Mouse (Mus musculus) ovary, adult 2 months (tissue): ENCODE data around the gene Olfr554. TPM values are rescaled to one million over a fixed set of nuclear protein-coding genes. Genes with fewer than 3 reads are reported as not detected.

Source experiments
- polyA plus RNA-seq: library from polyadenylated mRNA; depleted of rRNA; stranded (reverse); fragments of >200 nt; gene quantifications from 2 replicates; pipeline ENCODE4 v1.2.3, GENCODE M21; 2012; rRNA removed

The Olfr554 gene
- not detected in 2 replicates for polyA plus RNA-seq

DNA sequence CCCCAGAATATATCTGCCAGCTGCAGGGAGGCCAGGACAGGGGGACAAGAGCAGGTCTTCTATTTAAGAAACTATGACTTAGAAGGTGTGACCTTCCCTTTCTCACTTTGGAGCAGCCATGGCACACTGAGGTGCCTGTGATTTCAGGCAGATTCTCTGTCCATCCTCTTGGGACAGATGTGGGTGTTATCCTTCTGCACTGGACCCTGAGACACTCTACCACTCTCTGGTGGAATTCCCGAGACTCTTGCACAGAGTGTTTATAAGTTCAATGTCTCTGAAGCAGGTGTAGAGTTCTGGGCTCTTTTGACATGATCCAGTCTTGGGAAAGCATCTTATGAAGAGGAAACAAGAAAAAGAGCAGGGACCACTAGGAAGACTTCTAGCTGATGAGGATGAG is at the start of gene Olfr554:
Gene Olfr554 (plus strand): TSS at position 301 of the 400 bp plus-strand sequence.

DNA sequence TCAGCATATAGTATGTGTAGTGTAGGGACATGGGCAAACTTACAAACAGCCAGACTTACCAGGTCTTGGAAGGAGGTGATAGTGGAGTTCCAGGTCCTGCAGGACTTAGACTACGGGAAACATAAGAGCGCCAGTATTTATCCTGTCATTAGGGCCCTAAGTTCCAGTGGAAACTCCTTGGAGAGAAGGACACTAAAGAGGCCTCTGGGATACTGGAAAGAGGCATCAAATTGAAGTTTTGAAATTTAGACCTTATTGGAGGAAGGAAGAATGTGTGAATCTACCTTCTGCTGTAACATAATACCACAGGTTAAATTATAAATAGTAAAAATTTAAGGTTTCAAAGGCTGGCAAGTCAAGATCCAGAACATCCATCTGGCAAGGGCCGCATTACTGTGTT is 46.4 kb upstream of the Olfr554 start, which contains the start of gene Olfr551:
Gene Olfr551 (minus strand): TSS at position 101 of the 400 bp plus-strand sequence.

DNA sequence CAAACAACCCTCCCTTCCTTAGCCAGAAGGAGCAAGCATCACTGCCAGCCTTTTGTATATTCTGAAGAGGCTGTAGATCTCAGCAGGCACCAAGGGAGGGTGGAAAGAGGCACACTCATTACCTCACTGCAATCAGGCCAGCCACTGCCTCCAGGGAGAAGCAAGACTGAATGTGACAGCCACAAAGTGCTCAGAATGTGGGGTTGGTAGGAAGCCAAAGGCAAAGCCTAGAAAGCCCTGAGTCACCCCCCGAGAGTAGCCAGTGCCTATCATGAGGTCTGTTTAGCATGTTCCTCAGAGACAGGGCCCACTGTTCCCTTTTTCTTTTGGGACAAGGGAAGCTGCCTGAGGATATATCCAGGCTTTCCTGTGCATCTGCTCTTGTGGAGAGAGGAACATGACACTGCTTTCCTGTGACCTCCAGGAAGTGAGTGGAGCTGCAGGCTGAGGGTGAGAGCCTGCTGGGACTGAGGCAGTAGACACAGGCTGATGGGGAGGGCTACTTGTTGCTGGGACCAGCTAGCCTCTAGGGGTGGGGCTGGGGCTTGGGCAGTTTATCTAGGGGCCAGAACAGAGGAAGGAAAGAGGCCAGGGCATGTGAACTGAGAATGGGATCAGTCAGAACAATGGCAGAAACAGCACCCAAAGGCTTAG is 40.7 kb upstream of the Olfr554 start, which contains the start of gene Olfr552:
Gene Olfr552 (plus strand): TSS at position 393 of the 654 bp plus-strand sequence.

DNA sequence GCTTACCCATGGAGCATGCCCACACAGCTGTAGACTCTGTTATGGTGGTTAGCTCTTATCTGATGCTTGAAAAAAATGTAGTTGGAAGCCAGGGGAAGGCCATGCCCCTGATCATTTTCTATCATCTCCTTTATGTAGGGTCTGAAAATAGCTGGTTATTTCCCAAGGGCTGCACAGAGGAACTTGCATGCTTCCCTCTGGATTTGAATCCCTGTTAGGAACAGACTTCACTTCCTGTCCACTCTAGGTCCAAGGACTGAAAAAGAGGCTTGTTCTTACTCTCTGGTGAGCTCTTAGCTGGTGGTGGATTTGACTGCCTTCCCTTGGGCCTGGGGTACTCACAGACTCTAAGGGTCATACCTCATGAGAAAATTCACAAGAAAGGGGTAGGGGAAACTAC is 20.1 kb upstream of the Olfr554 start, which contains the start of gene Olfr553:
Gene Olfr553 (minus strand): TSS at position 101 of the 400 bp plus-strand sequence.

DNA sequence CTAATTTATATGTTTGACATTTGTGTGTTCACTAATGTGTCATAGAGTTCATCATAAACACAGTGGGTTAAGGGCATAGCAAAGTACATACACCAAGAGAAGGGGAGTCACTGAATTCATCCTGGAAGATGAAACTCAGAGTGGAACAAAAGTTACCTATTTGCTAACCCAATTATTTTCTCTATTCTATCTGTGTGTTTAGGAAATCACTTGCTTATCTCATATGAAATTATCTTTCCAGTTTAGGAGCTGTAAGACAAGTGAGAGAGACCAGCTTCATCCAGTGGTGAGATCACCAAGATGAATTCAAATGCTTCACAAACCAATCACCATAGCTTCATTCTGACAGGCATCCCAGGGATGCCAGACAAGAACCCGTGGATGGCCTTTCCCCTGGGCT is 20.3 kb downstream of the Olfr554 start, which contains the start of gene Olfr555:
Gene Olfr555 (plus strand): TSS at position 301 of the 400 bp plus-strand sequence.

DNA sequence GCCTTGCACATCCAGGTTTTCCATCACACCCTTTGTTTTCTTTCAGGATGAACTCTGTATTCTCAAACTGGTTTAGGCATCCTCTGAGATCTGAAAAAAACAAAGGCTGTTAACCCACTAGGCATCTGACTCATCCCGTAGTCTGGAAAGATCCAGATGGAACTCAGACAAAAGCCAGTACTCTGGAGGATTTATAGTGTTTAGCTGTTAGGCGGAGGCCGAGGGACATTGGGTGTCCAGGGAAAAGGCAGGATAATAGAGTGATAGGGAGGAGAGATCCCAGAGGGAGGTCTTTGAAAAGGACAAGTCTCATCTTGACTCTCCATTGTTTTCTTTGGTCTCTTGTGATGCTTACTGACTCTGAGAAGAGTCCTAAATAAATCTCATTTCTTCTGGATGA is 26.4 kb downstream of the Olfr554 start, which contains the start of gene Olfr556:
Gene Olfr556 (plus strand): TSS at position 301 of the 400 bp plus-strand sequence.

DNA sequence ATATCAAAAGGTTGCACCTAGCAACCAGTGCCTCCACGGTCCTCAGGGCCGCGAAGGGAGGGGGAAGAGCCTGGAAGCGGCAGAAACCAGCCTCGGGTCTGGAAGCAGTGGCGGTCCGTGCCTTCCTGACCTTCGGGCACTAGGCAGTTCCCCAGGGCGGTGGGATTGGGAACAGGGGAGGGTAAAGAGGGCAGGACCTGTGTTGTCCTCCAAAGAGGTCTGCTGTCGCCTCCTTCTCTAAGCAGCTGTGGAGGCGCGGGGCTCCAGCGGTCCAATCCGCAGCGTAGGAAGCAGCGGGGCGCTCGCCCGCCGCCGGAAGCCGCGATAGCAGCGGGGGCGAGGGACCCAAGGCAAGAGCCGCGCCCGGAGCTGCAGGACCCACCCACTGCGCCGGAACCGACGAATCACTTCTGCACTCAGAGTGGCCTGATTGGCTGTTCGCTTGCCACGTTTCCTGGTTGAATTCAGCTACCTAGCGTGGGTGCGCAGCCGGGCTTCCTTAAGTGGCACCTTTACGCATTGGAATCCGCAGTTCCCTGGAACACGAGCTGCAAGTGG is 48.8 kb downstream of the Olfr554 start, which contains the start of gene Trim68:
Gene Trim68 (minus strand): TSS at position 384 of the 558 bp plus-strand sequence.

Other genes with a start within 250 kb of the Olfr554 start
- gene Rrm1, start 196.7 kb upstream of the Olfr554 start, polyA plus RNA-seq: 9.4 and 13.6 TPM in 2 replicates
- not detected in 2 replicates for gene Olfr543, start 156.8 kb upstream of the Olfr554 start, polyA plus RNA-seq
- not detected in 2 replicates for gene Olfr544, start 150.1 kb upstream of the Olfr554 start, polyA plus RNA-seq
- gene Olfr545, start 138.9 kb upstream of the Olfr554 start, polyA plus RNA-seq: not detected in 2 replicates
- not detected in 2 replicates for gene Olfr547, start 103.7 kb upstream of the Olfr554 start, polyA plus RNA-seq
- not detected in 2 replicates for gene Olfr548-ps1, start 97.5 kb upstream of the Olfr554 start, polyA plus RNA-seq
- not detected in 2 replicates for gene Olfr549, start 88.6 kb upstream of the Olfr554 start, polyA plus RNA-seq
- gene Trim21, start 72.9 kb upstream of the Olfr554 start, polyA plus RNA-seq: 3.1 and 3.4 TPM in 2 replicates
- gene Olfr550, start 67.0 kb upstream of the Olfr554 start, polyA plus RNA-seq: 0.18 and 0.25 TPM in 2 replicates
- not detected in 2 replicates for gene Olfr551, start 46.5 kb upstream of the Olfr554 start, polyA plus RNA-seq
- not detected in 2 replicates for gene Olfr552, start 40.7 kb upstream of the Olfr554 start, polyA plus RNA-seq
- gene Olfr553, start 20.2 kb upstream of the Olfr554 start, polyA plus RNA-seq: not detected in 2 replicates
- gene Olfr555, start 20.4 kb downstream of the Olfr554 start, polyA plus RNA-seq: not detected in 2 replicates
- gene Olfr556, start 26.5 kb downstream of the Olfr554 start, polyA plus RNA-seq: not detected in 2 replicates
- 14.6 and 19.4 TPM in 2 replicates for gene Trim68, start 48.9 kb downstream of the Olfr554 start, polyA plus RNA-seq
- not detected in 2 replicates for gene Olfr557, start 57.5 kb downstream of the Olfr554 start, polyA plus RNA-seq
- 3.2 and 3.3 TPM in 2 replicates for gene Olfr558, start 63.8 kb downstream of the Olfr554 start, polyA plus RNA-seq
- gene Olfr33, start 80.6 kb downstream of the Olfr554 start, polyA plus RNA-seq: not detected in 2 replicates
- gene Olfr559, start 89.1 kb downstream of the Olfr554 start, polyA plus RNA-seq: not detected in 2 replicates
- not detected in 2 replicates for gene Olfr560, start 120.9 kb downstream of the Olfr554 start, polyA plus RNA-seq
- gene Olfr78, start 121.0 kb downstream of the Olfr554 start, polyA plus RNA-seq: 2.1 and 3.6 TPM in 2 replicates
- gene Olfr561, start 132.8 kb downstream of the Olfr554 start, polyA plus RNA-seq: not detected in 2 replicates
- gene Olfr564, start 165.0 kb downstream of the Olfr554 start, polyA plus RNA-seq: not detected in 2 replicates
- gene Olfr566, start 220.3 kb downstream of the Olfr554 start, polyA plus RNA-seq: not detected in 2 replicates
- gene Olfr568, start 238.7 kb downstream of the Olfr554 start, polyA plus RNA-seq: not detected in 2 replicates